Mouse (Mus musculus): ENCODE measurements around the gene Rsph9. TPM values are rescaled to one million over a fixed set of nuclear protein-coding genes. Genes with fewer than 3 reads are reported as not detected.

Rsph9 gene
- polyA plus RNA-seq, 1 experiment from 2014 or later: 38.8 TPM

Other genes with a start within 250 kb of the Rsph9 start
- gene Vegfa, start 111.8 kb downstream of the Rsph9 start, polyA plus RNA-seq (2014; fragmentation: Nextera tagmentation; extraction: Ambion mirVana): 4.3 and 5.5 TPM in 2 replicates
- 141 and 148 TPM in 2 replicates for gene Mrps18a, start 33.2 kb downstream of the Rsph9 start, polyA plus RNA-seq (2014; fragmentation: Nextera tagmentation; extraction: Ambion mirVana)
- gene Mad2l1bp, start 9.3 kb upstream of the Rsph9 start, polyA plus RNA-seq (2014; fragmentation: Nextera tagmentation; extraction: Ambion mirVana): 22.4 and 22.8 TPM in 2 replicates
- 27.2 and 35.4 TPM in 2 replicates for gene Gtpbp2, start 16.8 kb upstream of the Rsph9 start, polyA plus RNA-seq (2014; fragmentation: Nextera tagmentation; extraction: Ambion mirVana)
- 5.9 and 6.3 TPM in 2 replicates for gene Polh, start 58.4 kb upstream of the Rsph9 start, polyA plus RNA-seq (2014; fragmentation: Nextera tagmentation; extraction: Ambion mirVana)
- gene Xpo5, start 58.6 kb upstream of the Rsph9 start, polyA plus RNA-seq (2014; fragmentation: Nextera tagmentation; extraction: Ambion mirVana): 42.3 and 54.3 TPM in 2 replicates
- 89.8 and 91.0 TPM in 2 replicates for gene Polr1c, start 103.8 kb upstream of the Rsph9 start, polyA plus RNA-seq (2014; fragmentation: Nextera tagmentation; extraction: Ambion mirVana)
- gene Yipf3, start 103.9 kb upstream of the Rsph9 start, polyA plus RNA-seq (2014; fragmentation: Nextera tagmentation; extraction: Ambion mirVana): 86.7 and 90.0 TPM in 2 replicates
- gene Lrrc73, start 109.3 kb upstream of the Rsph9 start, polyA plus RNA-seq (2014; fragmentation: Nextera tagmentation; extraction: Ambion mirVana): 12.0 and 17.4 TPM in 2 replicates
- gene Tjap1, start 138.8 kb upstream of the Rsph9 start, polyA plus RNA-seq (2014; fragmentation: Nextera tagmentation; extraction: Ambion mirVana): 23.5 and 24.1 TPM in 2 replicates
- 13.7 and 22.2 TPM in 2 replicates for gene Dlk2, start 153.2 kb upstream of the Rsph9 start, polyA plus RNA-seq (2014; fragmentation: Nextera tagmentation; extraction: Ambion mirVana)
- gene Abcc10, start 184.1 kb upstream of the Rsph9 start, polyA plus RNA-seq (2014; fragmentation: Nextera tagmentation; extraction: Ambion mirVana): 8.5 and 9.6 TPM in 2 replicates
- 26.2 and 28.0 TPM in 2 replicates for gene Zfp318, start 239.5 kb upstream of the Rsph9 start, polyA plus RNA-seq (2014; fragmentation: Nextera tagmentation; extraction: Ambion mirVana)

Measured in midbrain, embryonic 14.5 days (tissue).